Mouse (Mus musculus) c-Kit-negative CD71-positive TER-119-positive erythroid progenitor cells, embryonic 14.5 days (primary cell): ENCODE data around the gene Fra10ac1.

Experiments used
- DNase-seq: peaks from one replicate; pipeline ENCODE4 v3.0.0-alpha.2; 2013; ENCODE audit warnings: low read depth, low spot score

Fra10ac1 gene

DNA sequence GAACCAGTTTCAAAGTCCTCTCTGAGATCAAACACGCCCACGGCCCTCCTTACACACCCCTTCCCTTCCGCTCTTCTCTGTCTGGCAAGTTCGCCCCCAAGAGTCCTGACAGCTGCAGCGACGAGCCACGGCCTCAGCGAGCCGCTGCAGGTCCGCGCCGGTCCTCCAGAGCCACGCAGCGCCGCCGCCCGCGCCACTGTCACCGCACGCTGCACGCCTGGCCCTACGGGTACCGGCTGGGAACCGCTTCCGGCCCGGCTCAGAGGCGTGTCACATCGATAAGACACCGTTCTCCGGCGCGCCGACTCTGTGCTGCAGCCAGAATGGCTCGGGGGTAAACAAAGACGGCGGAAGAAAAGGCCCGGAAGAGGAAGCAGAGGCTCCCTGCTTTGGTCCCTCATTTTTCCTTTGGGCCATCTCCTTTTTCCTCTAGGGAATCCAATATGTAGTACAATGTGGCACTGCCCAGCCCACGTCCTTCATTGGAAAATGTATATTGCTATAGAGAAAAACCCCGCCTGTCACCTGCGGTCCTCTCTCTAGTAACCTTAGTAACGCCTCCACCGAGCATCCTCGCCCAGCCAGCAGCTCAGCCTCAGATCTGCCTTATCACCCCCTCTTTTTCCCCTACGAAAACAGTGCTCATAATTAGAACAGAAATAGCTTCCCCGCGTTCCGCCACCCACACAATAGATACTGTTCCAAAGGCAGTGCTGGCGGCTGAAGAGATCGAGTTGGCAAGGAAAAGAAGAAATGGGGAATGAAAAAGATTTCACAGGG lies at the start of gene Fra10ac1:
TSS of gene Fra10ac1 (minus strand) at position 252 of the 780 bp plus-strand sequence.
- peak; percentile 64 for DNase-seq

DNA sequence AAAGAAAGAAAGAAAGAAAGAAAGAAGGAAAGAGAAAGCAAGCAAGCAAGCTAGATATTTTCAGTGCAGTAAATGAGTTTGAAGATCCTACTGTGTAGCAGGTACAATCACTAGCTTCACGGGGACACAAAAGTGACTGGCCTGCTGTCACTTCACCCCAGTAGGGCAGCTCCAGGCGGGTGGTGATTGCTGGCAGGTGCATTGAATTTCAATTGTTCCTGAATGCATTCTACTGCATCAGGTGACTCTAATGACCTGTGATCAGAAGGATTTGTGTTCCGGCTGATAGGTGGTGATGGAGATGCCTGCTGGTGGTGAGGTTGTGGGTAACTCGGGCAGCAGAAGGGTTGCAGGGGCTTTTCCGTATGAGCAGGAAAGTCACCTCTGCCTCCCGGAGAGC lies 47.1 kb upstream of the Fra10ac1 start:
- DNase-seq: no peak

DNA sequence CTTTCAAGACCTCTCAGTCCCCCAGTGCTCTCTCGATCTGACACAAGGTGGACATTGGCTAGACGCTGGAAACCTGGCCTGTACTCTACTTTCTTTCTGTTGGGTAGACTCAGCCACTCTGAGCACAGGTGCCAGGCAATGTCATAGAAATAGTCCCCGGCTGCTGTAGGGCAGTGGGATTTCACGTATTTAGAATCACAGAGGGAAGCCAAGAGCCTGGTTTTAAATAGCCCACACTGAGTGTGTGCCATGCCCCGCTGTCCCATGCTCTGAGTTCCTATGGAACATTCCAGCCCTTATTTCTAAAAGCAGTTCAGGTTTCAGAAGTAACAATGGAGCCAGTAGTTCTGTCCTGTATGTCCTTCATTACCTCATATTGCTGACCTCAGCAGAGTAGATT lies 43.5 kb upstream of the Fra10ac1 start:
- DNase-seq: no peak

DNA sequence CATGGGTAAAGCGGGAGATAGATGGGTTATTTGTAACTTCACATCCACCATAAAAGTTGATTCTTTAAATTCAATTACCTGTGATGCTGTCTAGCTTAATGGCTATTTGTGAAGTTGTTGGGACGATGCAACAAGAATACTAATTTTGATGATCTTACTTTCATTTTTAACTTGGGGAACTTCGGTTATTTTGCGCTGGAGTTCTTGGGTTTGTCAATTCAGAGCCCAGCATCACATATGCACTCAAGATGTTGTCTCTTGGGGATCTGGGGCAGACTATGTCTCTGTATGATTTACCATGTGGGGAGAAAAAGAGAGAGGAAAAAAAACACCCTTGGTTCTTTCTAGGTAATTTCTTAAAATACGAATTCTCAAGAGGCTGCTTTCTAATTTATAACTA lies 41.8 kb upstream of the Fra10ac1 start:
- DNase-seq: no peak

DNA sequence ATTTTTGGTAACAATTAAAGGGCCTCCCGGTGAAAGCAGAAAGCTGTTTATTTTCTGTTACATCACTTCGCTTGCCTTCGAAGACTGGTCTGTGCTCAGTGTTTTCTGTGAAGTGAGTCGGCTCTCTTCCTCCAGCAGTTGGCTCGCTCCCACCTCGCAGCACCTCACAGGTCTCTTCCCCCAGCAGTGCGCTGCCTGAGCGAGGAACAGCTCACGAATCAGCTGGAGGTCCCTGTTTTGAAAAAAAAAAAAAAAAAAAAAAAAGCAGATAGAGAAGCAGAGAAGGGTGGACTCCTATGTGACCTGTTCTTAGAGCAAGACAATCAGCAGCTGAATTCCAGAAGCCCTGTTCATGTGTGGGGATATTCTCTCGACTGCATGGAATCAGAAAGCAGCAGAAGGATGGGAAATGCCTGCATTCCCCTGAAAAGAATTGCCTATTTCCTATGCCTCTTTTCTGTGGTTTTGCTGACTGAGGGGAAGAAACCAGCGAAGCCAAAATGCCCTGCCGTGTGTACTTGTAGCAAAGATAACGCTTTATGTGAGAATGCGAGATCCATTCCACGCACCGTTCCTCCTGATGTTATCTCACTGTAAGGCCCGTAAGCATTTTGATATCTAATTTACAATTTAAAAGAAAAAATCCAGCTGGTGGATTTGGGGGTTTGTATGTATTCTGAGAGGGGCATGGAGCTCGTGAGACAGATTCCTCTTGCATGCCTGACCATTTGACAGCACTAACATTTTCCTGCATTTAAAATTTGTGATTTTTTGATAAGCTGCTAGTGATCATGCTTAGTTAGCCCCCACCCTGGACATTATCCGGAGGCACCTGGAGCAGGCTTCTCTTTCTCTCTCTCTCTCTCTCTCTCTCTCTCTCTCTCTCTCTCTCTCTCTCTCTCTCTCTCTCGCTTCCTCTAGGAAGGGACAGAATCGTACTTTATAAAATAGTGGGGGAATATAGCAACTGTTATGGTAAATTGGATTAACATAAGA lies 40.8 kb upstream of the Fra10ac1 start, which contains the start of gene Lgi1:
TSS of gene Lgi1 (plus strand) at position 32 of the 996 bp plus-strand sequence.
- no peak for DNase-seq

DNA sequence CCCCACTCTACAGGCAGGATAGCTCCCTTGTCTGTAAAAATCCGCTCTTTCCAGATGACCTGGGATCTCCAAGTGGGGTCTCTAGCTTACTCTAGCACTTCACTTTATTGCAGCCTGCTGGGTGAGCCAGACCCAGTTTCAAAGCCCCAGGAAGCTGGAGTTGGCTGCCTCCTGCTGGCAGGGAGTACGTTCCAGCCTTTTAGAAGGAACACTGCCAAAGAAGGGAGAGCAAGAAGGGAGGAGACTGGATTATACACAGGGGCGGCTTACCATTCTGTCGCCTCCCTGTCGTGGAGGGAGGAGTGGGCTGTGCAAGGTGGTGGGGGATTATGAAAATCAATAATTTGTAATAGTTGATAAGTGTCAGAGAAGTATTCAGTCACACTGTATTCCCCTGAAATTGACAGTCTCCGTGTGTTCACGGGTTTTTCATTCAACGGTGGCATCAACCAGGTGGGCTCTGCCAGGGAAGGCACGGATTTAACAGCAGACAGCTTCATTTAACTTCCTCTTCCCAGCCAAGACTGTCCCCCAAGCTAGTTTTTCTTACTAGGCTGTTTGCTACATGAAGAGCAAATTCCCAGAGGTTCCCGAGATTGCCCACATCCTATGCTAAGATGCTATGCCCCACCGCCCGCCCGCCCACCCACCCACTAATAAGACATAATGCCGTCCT lies 40.0 kb upstream of the Fra10ac1 start:
- no peak for DNase-seq

DNA sequence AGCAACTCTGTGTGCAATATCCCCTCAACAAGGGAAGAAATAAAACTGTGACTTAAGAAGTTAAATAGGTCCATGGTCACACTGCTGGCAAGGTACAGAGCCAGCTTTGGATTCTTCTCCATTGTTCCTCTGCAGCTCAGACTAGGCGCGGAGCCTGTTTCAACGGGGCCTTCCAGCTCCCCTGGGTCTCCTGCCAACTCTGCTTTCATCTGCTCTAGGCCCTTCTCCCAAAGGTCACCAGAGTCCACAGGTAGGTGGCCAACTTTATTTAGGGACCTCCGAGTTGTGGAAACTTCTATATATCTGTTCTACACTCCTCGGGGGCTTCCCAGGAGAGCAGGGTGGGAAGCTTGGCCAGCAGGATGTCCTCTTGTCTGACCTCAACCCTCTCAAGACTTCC lies 37.4 kb upstream of the Fra10ac1 start:
- no peak for DNase-seq

DNA sequence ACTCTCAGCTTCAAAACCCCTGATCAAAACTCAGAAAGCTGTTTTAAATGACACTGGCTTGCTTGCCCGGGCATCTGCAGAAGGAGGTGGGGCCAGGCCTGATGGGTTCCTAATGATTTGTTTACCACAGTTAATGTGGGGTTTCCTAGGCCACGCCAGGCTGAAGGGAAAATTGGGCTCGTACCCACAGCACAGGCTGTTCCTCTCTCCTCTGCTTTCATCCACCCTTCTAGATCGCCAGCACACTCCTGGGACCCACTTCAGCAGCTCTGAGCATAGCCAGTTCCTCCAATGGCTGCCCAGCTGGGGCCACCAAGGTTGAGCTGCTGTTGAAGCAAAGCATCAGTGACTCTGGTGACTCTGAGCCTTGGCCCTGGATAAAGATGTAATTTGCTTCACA lies 36.4 kb upstream of the Fra10ac1 start:
- DNase-seq: no peak

DNA sequence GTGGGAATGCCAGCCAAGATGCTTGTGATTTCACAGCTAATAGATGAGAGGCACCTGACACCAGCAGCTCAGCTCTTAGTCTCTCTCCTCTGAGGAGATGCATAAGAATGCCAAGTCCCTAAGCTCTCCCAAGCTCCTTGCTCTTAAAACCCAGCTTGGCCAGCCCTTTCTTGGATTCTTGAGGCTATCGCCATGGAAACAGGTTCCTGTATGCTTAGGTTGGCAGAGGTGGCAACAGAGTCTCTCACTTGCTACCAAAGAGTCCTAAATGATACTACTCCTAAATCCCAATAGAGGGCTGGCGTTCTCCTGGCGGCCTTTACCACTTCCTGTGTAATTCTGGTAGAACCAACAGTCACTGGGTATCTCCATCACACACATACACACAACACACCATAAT lies 35.5 kb upstream of the Fra10ac1 start:
- DNase-seq: no peak

DNA sequence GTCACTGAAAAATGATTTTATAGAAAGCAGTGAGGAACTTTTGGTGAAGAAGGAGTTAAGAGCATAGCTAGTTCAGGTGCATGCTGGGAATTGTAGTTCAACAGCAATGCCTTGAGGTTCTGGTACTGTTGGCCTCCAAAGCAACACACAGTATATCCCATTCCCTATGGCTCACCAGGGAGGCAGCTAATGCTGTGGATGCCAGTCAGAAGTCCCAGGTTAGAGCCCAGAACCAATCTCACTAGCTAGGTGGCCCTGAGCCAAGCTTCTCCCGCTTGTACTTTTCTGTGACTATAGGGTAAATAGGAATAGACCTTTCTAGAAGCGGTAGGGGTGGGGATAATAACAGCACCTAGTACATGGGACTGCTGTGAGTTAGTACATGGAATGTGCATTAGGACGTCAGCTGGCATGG lies 34.7 kb upstream of the Fra10ac1 start:
- DNase-seq: no peak

DNA sequence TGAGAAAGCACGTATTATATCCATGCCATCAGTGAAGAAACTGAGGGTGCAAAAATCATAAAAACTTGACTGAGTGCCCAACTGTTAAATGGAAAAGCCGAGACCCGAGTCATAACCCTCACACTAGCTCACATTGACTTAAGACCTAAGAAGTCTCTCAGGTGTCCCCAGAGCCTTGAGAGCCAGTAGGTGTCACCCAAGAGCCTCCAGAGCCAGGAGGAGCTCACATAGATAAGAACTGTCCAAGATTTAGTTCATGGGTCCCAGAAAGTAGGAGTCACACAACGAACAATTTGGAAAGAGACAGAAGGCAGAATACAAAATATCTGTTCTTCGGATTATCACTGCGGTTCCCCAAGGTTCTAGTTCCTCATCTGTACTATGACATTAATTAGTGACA lies 29.8 kb upstream of the Fra10ac1 start:
- DNase-seq: no peak

DNA sequence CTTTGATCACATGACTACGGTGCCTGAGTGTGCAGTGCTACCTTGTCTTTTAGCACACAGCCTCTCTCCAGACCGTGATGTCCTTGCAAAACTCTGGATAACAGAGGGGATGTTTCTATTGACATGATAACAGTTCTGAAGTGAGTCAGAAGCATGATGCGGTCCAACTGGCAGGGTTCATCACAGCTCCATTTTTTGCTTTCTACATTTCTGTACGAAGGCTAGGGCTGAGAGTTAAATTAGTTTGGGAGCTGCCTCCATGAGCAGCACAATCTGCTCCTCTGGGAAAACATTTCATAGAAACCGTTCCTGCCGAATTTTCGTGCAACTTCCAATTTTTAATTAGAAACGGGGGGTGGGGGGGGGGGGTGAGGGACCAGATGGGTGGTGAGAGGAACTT lies 25.7 kb upstream of the Fra10ac1 start:
- DNase-seq: no peak

DNA sequence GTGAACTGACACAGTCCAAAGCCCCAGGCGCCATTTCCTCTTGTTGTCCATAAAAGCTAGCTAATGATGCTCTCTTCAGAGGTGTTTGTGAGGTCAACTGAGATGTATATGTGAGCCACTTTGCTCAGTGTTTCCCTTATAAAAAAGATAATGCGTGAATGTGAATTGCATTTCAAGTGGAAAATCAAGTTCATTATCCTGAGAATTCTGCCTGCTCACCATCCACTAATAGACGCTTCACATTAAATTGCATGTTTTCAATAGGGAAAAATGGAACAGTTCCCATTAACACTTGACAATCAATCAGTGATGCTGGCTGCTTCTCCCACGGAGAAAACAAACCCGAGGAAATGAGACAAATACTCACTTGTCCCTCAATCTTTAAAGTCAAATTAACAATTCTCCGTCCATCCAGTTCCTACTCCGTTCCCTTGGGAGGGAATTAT lies 22.2 kb upstream of the Fra10ac1 start:
- no peak for DNase-seq

DNA sequence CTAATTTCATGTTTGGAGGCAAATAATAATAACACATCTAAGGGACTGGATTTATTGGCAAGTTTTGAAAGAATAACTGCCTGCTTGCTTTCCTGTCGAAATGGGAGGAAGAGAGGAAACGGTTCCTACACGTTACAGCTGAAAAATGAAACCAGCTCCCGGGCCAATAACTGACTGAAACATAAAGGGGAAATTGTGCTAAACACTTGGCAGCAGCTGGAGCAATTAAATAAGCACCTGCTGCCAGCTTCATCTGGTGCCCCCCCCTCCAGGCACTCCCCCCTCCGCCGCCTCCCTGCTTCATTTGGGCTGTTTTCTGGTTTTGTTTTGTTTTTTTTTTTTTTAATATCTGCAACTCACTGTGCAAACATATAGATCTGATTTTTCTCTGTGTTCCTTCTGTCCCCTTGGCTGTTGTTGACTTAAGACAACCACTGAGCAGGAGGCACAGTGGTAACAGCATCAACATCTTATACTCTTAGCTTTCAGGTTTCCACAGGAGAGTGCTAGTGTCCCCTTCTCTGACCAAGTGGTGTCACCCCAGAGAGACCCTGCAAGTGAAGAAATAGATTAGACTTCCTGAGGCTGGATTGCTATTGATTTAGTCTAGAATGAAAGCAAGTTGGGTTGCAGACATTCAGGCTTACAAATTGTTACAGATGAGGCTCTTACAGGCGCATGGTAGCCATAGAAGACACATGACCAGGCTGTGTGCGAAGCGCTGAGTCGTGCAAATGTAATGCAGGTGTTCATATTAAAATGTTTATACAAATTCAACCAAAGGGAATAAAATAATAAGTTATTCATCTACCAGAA lies 21.6 kb upstream of the Fra10ac1 start:
- DNase-seq: no peak

DNA sequence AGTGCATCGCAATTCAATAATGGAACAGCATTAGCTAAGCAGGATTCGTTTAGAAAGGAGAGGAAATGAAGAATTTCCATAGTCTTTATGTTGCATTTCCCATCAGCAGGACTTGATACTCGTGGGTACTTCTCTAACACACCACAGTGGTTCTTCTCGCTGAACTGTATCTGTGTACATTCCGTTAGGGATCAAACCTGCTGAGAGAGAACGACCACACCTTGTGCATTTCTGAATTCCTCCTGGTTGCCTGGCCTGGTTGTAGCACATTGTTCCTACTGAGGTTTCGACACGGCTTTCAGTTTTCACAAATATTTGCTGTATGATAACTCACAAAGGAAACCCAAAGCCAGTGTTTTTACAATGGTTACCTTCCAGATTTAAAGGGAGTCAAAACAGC lies 20.8 kb upstream of the Fra10ac1 start:
- no peak for DNase-seq

DNA sequence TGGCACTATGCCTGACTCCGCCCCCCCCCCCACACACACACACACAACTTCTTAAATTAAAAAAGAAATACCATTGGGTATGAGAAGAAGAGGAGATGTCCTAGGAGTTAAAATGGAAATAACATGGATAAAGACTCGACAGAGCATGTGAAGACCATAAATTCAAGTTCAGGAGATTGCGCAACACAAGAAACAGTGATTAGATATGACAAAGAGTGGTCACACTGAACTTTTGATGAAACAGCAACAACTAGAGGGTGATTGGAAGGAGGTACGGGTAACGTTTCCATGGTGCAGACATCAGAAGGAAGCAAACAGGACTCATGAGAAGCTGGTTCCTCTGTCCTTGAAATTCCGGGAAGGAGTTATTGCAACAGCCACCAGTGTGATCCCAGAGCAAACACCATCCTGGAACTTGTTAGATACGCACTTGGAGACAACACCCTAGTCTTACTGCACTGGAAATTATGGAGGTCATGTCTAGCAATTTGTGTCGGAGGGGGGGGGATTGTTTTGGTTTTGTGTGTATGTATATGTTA lies 18.4 kb upstream of the Fra10ac1 start:
- DNase-seq: no peak

DNA sequence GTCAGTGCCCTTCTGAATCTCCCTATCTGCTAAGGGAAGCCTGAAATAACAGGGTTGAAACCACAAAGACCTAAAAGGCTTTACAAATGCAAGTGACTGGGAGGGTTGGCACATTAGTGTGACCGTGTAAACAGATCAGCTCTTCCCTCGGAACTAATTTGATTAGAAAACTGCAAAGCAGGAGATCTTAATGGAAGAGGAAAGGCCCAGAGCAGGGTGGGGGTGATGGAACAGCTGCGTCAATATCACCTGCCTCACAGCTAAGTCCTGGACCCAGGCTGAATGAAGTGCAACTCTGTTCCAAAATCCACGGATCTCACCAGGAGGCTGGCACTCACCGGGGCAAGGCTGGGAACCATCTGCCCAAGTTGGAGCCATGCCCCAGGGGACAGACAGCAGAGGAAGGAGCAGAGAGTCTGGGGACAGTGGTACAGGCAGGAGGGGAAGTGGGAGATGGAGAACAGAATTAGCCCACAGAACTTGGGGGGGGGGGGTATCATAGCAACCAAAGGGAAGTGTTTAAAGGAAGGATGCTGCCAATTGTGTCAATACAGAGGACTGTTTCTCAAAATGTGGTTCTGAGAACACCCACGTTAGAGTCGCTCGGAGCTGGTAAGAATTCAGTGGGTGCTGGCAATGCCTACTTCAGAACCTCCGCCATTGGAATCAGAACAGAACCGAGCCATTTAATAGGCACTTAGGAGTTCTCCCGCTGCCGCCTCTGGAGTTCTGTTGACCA lies 14.4 kb upstream of the Fra10ac1 start:
- DNase-seq: no peak

DNA sequence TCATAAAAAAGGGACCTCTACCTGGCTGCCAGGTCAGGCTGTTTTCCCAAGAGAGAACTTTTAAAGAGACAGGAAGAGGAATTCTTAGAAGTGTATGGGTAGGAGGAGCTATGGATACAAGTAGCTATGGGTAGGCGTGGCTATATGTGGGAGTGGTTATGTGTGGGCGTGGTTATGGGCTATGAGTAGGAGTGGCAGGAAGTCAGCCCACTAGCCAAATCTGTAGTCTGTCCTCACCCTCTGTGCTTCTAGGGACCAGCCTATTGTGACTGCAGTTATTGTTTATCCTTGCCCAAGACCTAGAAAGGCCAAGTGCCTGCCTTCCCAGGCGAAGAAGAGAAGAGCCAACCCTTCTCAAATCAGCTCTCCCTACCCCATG lies 13.9 kb upstream of the Fra10ac1 start:
- DNase-seq: peak; percentile 13

DNA sequence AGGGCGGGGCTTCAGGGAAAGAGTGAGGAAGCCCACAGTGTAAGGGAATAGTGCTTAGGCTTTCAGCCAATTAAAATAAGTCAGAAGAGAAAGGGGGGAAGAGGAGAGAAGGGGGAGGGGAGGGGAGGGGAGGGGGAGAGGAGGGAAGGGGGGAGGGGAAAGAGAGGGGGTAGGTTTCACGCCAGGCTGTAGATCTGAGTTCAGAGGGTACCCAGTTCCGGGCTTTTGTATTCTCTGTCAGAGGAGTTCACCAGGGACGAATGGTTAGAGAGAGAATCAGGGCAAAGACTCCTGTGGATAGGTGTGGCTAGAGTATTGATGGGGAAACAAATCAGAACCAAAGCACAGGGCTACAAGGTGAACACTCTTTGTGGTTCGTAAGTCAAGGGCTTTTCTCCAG lies 12.6 kb upstream of the Fra10ac1 start:
- no peak for DNase-seq

DNA sequence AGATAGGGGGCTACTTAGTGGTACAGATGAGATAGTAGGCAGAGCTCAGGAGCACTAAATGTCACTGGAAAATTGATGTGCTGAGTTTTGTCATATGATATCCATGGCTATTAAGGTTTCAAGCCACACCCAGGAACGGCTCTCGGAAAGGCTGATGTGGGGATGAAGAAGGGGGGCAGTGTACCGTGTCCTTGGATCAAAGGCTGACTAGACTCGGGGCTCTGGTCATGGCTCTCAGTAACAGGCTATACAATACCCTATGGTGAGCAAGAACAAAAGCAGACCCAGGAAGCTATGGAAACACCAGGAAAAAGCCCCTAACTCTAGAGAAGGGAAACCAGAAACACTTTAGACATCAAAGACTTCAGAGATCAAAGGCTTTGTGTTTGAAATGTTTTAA lies 8.6 kb upstream of the Fra10ac1 start:
- no peak for DNase-seq
